Mouse (Mus musculus) midbrain, embryonic 14.5 days (tissue): ENCODE measurements around the gene Cptp. TPM values are rescaled to one million over a fixed set of nuclear protein-coding genes. Genes with fewer than 3 reads are reported as not detected.

ENCODE experiments used
- ATAC-seq: fragments of 200-750 bp; cut with Nextera tagmentation; 2 replicates; pipeline ENCODE4 v1.8.0; 2017; ENCODE audit warnings: moderate number of reproducible peaks, moderate library complexity; ENCODE audit not compliant: low FRiP score, low TSS enrichment
- DNase-seq: peaks from one replicate; pipeline ENCODE4 v3.0.0-alpha.2; 2015
- H3K27ac ChIP-seq: fragments of 300-500 bp; sonication (generic); replicated peaks from 2 replicates; pipeline ENCODE4 v1.5.1; 2014; ENCODE audit warnings: mild to moderate bottlenecking, low read depth, low read length, moderate library complexity
- H3K27me3 ChIP-seq: fragments of 300-500 bp; sonication (generic); 2 replicates; pipeline ENCODE4 v1.6.1; 2014; ENCODE audit warnings: low read length, control low read depth, mixed read lengths; ENCODE audit not compliant: control insufficient read depth, insufficient read depth
- H3K36me3 ChIP-seq: fragments of 300-500 bp; sonication (generic); 2 replicates; pipeline ENCODE4 v1.6.1; 2014; ENCODE audit warnings: low read length, control low read depth; ENCODE audit not compliant: control insufficient read depth, insufficient read depth
- H3K4me1 ChIP-seq: fragments of 300-500 bp; sonication (generic); 2 replicates; pipeline ENCODE4 v1.6.1; 2014; ENCODE audit warnings: mild to moderate bottlenecking, antibody characterized with exemption, low read length, control low read depth; ENCODE audit not compliant: control insufficient read depth, insufficient read depth
- H3K4me2 ChIP-seq: fragments of 300-500 bp; sonication (generic); 2 replicates; pipeline ENCODE4 v1.6.1; 2014; ENCODE audit warnings: mild to moderate bottlenecking, low read length, moderate library complexity
- H3K4me3 ChIP-seq: fragments of 300-500 bp; sonication (generic); replicated peaks from 2 replicates; pipeline ENCODE4 v1.5.1; 2014; ENCODE audit warnings: low read depth, low read length
- H3K9ac ChIP-seq: fragments of 300-500 bp; sonication (generic); replicated peaks from 2 replicates; pipeline ENCODE4 v1.6.1; 2014; ENCODE audit warnings: mild to moderate bottlenecking, low read length, moderate library complexity
- H3K9me3 ChIP-seq: fragments of 300-500 bp; sonication (generic); 2 replicates; pipeline ENCODE4 v1.6.1; 2016; ENCODE audit warnings: low read length, control low read depth, mixed read lengths; ENCODE audit not compliant: control insufficient read depth
- WGBS: fragments of 180-500 bp; shearing (Covaris S2); extraction: QIAGEN DNeasy Blood & Tissue Kit; methylation state at CpG from one replicate; pipeline ENCODE4 v1.1.7; 2014; 5-methylcytosine and 5-hydroxymethylcytosine counted together
- polyA plus RNA-seq: library from polyadenylated mRNA; unstranded; fragments of >200 nt; fragmentation: Nextera tagmentation; extraction: Ambion mirVana; gene quantifications from 2 replicates; pipeline ENCODE4 v1.2.1, GENCODE M21; 2014

Cptp gene
- 24.6 and 31.2 TPM in 2 replicates for polyA plus RNA-seq

DNA sequence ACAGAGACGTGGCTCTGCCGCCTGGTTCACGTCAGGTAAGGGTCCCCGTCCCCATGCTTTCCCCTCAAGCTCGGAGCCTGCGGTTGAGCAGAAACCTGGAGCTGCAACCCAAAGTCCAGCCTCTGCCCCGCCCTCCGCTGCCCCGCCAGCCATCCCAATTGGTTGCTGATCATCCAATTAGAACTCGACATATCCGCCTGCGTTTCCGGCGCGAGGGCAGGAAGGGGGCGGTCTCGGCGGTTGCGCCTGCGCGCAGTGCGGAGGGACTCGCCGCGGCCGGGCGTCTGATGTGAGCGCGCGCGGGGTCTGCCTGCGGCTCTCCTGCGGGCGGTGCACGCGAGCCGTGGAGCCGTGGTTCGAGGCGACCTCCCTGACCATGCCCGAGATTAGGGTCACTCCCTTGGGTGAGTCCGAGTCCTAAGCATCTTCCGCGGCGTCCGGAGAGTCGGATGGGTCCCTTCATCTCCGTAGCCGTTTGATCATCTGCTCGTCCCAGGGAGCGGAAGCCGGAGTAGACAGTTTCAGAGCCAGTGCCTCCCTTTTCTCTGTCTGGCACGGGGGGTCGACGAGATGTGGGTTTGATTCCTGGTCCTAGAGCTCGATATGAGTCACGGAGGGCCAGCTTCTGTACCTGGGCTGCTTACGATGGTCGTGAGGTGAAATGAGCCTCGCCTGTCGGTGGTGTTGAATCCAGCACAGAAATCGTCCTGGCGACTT is at the start of gene Cptp, which contains the start of gene Ints11:
Cptp (minus strand) TSS at position 124 of the 717 bp plus-strand sequence.
Ints11 (plus strand) TSS at position 230 of the 717 bp plus-strand sequence.
- Histone ChIP-seq H3K4me1 (peaks cover 12% of the 10 kb centered on the region), H3K4me3 (peak within 1 kb of the TSS; percentile 78), H3K4me2 (peak within 1 kb of the TSS; percentile 97), H3K9me3 (no peaks in the 10 kb centered on the region), H3K36me3 (peaks cover 39% of the 10 kb centered on the region), H3K27me3 (no peaks in the 10 kb centered on the region), H3K27ac (peak within 1 kb of the TSS; percentile 79), H3K9ac (peak within 1 kb of the TSS; percentile 76)
- DNase-seq (peak; percentile 97), ATAC-seq (peak; percentile 95)
- WGBS = under 1% methylated on average over 63 of the region's 63 CpGs

DNA sequence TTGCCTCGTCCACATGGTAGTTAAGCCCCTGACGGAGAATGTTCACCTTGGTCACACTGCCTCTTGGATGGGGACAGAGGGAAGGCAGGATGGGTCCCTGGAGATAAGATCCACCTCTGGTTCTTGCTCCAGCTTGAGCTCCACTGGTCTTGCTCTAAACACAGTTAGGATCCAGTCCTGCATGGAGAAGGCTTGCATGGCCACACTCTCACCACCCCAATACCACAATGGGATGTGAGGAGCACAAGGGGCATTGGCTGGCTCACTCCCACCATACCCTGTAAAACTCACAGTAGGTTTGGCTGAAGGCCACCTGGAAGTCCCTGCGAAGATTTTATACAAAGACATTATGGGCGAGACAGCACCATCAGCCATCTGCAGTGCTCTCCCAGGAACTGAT is 39.5 kb upstream of the Cptp start:
- no peak overlapping the region for H3K4me3 ChIP-seq
- ATAC-seq = no peak
- no peak for DNase-seq
- H3K4me2 ChIP-seq = no peak overlapping the region
- H3K27me3 ChIP-seq = no peaks in the 10 kb centered on the region
- H3K4me1 ChIP-seq = no peaks in the 10 kb centered on the region
- H3K9me3 ChIP-seq = no peaks in the 10 kb centered on the region
- 95% methylated on average over 4 of the region's 4 CpGs for WGBS
- H3K36me3 ChIP-seq = peaks cover 40% of the 10 kb centered on the region
- H3K27ac ChIP-seq = no peak overlapping the region
- H3K9ac ChIP-seq = no peak overlapping the region

DNA sequence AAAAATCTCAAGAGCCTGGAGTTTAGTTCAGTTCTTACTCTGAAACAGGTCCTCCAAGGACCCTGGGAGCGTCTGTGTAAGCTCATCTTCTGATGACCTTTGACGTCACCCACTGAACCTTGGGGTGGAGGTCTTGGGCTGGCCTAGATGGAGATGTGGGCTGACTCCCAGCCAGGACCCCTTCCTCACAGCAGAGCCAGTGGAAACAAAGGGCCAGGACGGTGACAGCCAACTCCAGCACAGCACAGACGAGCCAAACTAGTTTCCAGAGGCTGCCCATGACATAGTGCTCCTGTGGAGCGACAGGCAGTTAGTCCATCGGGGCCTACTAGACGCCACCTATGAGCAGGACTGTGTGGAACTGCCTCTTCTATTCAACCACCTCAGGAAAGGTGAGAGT is 39.0 kb upstream of the Cptp start:
- Histone ChIP-seq H3K9me3 (no peaks in the 10 kb centered on the region), H3K4me3 (no peak overlapping the region), H3K36me3 (peaks cover 45% of the 10 kb centered on the region), H3K27me3 (no peaks in the 10 kb centered on the region), H3K27ac (no peak overlapping the region), H3K4me1 (no peaks in the 10 kb centered on the region), H3K9ac (no peak overlapping the region), H3K4me2 (no peak overlapping the region)
- no peak for ATAC-seq
- WGBS = 78% methylated on average over 7 of the region's 7 CpGs
- no peak for DNase-seq

DNA sequence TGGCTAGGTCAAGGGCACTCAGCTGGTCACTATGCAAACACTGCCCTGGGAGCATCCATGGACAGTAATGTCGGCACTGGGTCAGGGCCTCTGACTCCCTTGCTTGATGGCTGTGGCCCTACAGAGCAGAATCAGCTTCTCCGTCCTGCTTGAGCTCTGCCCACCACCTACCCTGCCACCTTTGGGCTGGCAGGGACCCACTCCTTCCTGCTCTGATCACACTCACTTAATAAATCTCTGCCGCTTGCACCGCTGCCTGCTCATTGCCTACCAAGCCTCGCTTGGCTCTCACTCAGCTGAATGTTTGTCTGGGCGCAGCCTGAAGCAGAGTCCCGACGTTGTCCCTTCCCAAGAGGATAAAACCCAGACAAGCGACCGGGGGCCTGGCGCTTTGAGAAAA is 37.8 kb upstream of the Cptp start:
- DNase-seq (no peak), ATAC-seq (no peak)
- no peak overlapping the region for H3K9ac ChIP-seq
- no peak overlapping the region for H3K4me3 ChIP-seq
- H3K27ac ChIP-seq = no peak overlapping the region
- H3K9me3 ChIP-seq = no peaks in the 10 kb centered on the region
- no peaks in the 10 kb centered on the region for H3K27me3 ChIP-seq
- 89% methylated on average over 11 of the region's 11 CpGs for WGBS
- H3K36me3 ChIP-seq = peaks cover 57% of the 10 kb centered on the region
- H3K4me1 ChIP-seq = no peaks in the 10 kb centered on the region
- no peak overlapping the region for H3K4me2 ChIP-seq

DNA sequence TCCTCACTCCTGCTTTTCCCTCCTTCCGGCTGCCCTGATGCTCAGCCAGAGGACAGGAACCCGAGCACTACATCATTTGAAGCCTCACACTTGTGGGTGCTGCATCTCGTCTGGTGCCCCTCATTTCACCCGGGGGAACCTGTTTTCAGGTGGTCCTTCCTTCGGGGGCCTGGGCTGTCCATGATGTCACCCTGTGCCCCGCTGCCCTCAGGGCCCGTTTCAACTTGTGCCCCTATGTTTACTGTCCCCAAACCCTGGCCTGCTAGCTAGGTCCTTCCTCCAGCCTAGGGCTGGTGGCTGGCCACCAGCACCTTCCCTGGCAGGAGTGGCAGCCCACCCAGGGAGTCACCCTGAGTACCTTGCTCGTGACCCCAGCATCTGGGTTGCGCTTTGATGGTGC is 36.9 kb upstream of the Cptp start:
- ATAC-seq = no peak
- Histone ChIP-seq H3K4me2 (no peak overlapping the region), H3K27me3 (no peaks in the 10 kb centered on the region), H3K9me3 (no peaks in the 10 kb centered on the region), H3K9ac (no peak overlapping the region), H3K4me3 (no peak overlapping the region), H3K4me1 (no peaks in the 10 kb centered on the region), H3K27ac (no peak overlapping the region), H3K36me3 (peaks cover 66% of the 10 kb centered on the region)
- no peak for DNase-seq
- 84% methylated on average over 9 of the region's 9 CpGs for WGBS

DNA sequence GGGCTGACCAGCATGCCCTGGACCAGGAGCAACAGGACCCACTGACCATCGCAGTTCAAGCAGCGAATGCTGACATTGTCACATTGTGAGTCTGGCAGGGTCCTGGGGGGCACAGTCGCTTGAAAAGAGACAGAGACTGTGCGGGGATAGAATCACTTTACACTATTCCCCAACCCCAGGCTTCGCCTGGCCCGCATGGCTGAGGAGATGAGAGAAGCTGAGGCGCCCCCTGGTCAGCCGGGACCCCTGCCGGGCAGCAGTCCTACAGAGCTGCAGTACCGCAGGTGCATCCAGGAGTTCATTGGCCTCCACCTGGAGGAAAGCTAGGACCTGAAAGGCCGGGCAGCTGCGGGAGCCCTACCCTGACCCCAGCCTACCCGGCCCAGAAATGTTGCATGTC is 36.4 kb upstream of the Cptp start:
- no peaks in the 10 kb centered on the region for H3K27me3 ChIP-seq
- ATAC-seq (no peak), DNase-seq (no peak)
- WGBS = 88% methylated on average over 13 of the region's 13 CpGs
- peaks cover 71% of the 10 kb centered on the region for H3K36me3 ChIP-seq
- H3K4me3 ChIP-seq = no peak overlapping the region
- H3K4me2 ChIP-seq = no peak overlapping the region
- no peak overlapping the region for H3K27ac ChIP-seq
- H3K4me1 ChIP-seq = no peaks in the 10 kb centered on the region
- no peak overlapping the region for H3K9ac ChIP-seq
- no peaks in the 10 kb centered on the region for H3K9me3 ChIP-seq

DNA sequence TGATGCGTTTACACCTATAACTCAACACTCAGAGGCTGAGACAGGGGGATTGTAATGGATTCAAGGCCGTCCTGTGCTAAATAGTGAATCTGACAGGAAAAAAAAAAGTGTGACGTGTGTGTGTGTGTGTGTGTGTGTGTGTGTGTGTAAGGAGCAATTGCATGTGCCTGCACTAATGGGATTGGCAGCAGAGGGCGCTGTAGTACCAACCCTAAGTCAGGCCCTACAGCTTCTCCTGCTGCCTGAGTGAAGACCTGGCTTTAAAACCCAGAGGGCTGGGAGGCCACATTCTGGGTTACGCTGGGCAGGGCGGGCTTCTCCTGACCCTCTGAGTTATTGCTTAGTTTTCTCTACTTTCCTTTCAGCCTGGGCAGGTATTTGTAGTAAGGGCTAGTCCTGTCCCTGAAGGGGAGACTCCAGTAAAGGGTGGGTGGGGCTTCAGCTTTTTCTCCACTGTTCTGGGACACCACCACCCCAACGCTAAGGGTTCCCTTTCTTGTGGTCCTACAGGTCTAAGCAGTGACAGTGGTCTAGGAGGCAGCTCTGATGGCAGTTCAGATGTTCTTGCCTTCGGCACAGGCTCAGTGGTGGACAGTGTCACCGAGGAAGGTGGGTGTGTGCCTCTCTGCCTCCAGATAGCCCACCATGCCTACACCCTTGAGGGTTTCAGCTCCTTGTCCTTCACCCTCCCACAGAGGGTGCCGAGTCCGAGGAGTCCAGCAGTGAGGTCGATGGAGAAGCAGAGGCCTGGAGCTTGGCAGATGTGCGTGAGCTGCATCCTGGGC is 35.3 kb upstream of the Cptp start:
- DNase-seq = peak; percentile 46
- WGBS = 91% methylated on average over 13 of the region's 13 CpGs

DNA sequence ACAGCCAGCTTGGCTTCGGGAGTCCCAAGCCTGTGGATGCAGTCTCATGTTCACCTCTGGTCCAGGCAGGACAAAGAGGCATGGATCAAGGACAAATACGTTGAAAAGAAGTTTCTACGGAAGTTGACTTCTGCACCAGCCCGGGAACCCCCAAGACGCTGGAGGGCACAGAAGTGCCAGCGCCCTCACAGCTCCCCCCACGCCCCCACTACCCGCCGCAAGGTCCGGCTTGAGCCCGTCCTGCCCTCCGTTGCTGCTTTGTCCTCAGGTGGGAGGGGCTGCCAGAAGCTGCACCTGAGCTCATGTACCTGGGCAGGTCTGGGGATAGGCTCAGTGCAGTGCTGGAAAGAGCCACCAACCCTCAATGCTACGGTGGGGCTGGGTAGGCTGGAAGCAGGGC is 34.0 kb upstream of the Cptp start:
- DNase-seq (no peak), ATAC-seq (no peak)
- Histone ChIP-seq H3K27me3 (no peaks in the 10 kb centered on the region), H3K4me2 (no peak overlapping the region), H3K4me1 (no peaks in the 10 kb centered on the region), H3K9ac (no peak overlapping the region), H3K36me3 (peaks cover 95% of the 10 kb centered on the region), H3K9me3 (no peaks in the 10 kb centered on the region), H3K4me3 (no peak overlapping the region), H3K27ac (no peak overlapping the region)
- 97% methylated on average over 13 of the region's 13 CpGs for WGBS

More for the DNA sequence above, 35.3 kb upstream of the Cptp start:
- Histone ChIP-seq H3K9ac (no peak overlapping the region), H3K27me3 (no peaks in the 10 kb centered on the region), H3K4me3 (no peak overlapping the region), H3K27ac (no peak overlapping the region), H3K4me1 (no peaks in the 10 kb centered on the region), H3K36me3 (peaks cover 82% of the 10 kb centered on the region), H3K4me2 (no peak overlapping the region), H3K9me3 (no peaks in the 10 kb centered on the region)
- no peak for ATAC-seq
